Mouse (Mus musculus): Measurements from ENCODE around the gene Rtp1. TPM values are rescaled to one million over a fixed set of nuclear protein-coding genes. Genes with fewer than 3 reads are reported as not detected.

Rtp1 gene
- polyA plus RNA-seq, 1 experiment from 2014 or later: not detected

- DNase-seq (ENCODE audit: low spot score): no peak
Measured at GRCm38 (mm10) chr16:23454376-23454775, 25.4 kb downstream of the Rtp1 start.

- DNase-seq (ENCODE audit: low spot score): no peak
Measured at GRCm38 (mm10) chr16:23456534-23456933, 27.6 kb downstream of the Rtp1 start.

GRCm38 (mm10) chr16:23457338-23457737 lies 28.4 kb downstream of the Rtp1 start:
- peak; percentile 32 for DNase-seq (ENCODE audit: low spot score)

- DNase-seq (ENCODE audit: low spot score): no peak
Measured at GRCm38 (mm10) chr16:23458906-23459588, 30.1 kb downstream of the Rtp1 start.

GRCm38 (mm10) chr16:23463671-23464347 lies 34.9 kb downstream of the Rtp1 start:
- no peak for DNase-seq (ENCODE audit: low spot score)

DNA sequence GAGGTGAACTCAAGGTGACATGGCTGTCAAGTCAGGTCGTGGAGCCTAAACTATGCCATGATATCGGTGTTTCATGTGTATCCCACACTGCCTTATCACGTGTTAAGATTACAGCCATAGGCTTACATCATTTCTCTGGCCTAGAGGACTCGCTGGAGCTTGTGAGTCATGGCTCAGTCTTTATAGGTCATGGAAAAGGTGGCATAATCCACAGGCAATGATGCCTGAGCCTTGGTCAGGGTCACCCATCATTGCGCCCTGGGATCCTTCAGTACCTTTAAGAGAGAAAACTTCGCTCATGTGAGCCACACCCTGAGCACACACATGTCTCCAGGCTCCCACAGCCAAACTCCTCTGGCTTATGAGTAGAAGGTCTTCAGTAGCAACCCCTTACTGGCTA lies 42.6 kb downstream of the Rtp1 start:
- no peak for DNase-seq (ENCODE audit: low spot score)

- no peak for DNase-seq (ENCODE audit: low spot score)
Measured at GRCm38 (mm10) chr16:23472046-23472445, 43.1 kb downstream of the Rtp1 start.

DNA sequence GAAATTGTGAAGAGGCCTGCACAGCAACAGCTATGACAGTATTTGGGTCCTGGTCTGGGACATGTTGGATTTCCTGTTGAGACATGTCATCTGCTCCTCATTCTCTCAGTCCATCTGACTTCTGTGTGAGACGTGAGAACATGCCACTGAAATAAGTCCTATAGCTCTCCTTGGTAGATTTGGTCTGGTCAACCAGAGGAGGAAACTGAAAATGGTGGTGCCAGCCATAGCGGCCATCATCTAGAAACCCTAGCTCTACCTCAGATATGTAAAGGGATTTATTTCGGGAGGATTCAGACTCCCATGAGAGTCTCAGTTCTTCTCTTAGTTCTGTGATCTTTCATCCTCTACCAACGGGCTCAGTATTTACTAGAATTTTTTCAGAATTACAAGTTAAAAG lies 46.7 kb downstream of the Rtp1 start:
- no peak for DNase-seq (ENCODE audit: low spot score)

- no peak for DNase-seq (ENCODE audit: low spot score)
Measured at GRCm38 (mm10) chr16:23476598-23476997, 47.7 kb downstream of the Rtp1 start.

DNA sequence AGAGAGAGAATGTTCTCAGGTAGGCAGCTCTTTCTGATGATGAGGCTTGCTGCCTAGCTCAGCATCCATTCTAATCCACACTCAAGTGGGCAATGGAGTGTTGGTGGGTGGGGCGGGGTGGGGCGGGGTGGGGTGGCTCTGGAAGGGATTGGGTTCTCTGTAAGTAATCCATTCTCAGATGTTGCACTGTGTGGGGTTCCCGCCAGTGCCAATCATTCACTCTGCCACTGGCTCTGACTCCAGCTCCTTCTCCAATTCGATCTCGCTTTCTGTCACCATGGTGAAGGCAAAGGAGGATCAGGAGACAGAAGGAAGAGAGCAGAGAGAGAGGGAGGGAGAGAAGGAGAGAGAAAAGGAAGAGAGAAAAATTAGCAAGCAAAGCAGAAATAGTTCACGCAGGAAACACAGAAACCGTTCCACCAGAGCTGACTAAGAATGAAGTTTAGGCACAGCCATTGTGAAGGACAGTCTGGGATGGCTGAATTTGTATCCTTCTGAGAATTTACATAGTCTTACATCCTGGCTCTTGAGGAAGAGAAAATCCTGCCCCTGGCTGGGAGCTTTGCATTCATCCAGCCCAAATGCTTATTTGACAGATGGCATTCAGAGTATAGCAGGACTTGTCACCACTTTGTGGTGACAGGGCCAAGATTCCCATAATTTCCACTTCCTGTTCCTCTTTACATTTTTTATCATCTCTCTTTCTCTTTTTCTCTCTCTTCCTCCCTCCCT lies 51.1 kb downstream of the Rtp1 start:
- no peak for DNase-seq (ENCODE audit: low spot score)

DNA sequence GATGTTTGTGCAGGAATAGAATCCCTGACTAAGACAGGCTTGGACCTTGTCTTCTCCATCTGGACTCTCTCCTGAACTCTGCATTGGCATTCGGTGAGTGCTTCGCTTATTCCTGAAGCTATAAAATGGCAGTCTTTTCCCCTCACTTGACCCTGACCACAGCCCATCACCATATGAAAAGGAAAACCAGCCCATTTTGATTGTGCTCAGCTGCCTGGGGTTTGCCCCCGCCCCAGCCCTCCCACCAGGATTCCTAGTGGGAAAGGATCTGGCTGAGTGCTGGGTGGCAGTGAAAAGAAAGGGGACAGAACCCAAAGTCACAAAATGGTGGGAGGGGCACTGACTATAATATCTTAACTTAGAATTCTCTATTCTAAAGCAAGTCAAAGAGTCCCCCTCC lies 53.3 kb downstream of the Rtp1 start:
- no peak for DNase-seq (ENCODE audit: low spot score)

DNA sequence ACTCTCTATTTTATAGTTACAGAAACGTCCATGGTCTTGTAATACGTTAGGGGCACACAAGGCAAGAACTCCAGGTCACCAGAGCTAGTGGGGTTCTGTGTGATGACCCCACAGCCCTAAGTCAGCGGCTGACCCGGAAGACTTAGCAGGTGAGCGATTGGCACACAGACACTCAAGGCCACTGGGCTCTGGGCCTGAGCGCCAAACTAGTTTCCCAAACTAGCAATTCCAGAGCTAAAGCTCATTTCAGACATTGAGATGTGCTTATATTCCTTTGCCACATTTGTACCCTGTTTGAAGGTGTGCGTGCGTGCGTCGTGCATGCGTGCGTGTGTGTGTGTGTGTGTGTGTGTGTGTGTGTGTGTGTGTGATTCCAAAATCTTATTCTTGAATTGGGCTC lies 53.9 kb downstream of the Rtp1 start:
- no peak for DNase-seq (ENCODE audit: low spot score)

DNA sequence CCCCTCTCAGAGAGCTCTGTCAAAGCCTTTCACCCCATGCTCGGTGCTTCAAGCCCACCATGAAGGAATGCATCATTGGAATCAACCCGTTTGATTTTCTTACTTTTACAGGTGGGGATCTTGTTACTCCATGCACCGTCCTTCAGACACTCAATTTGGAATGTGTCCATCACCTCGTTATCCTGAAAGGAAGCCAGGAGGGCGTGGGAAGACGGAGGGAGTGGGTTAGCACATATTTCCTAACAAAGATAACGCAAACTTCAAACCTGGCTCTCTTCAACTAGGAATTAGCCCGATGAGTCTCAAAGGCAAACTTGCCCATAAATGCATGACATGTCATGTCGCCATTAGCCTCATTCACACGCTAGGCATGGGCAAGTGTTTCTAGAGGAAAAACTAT lies 54.4 kb downstream of the Rtp1 start:
- no peak for DNase-seq (ENCODE audit: low spot score)

Other genes with a start within 250 kb of the Rtp1 start
- 37.9 and 42.2 TPM in 2 replicates for gene St6gal1, start 204.4 kb upstream of the Rtp1 start, polyA plus RNA-seq (2015; fragmentation: Nextera tagmentation; extraction: Ambion mirVana)
- 69.8 and 76.3 TPM in 2 replicates for gene Rtp4, start 91.2 kb downstream of the Rtp1 start, polyA plus RNA-seq (2015; fragmentation: Nextera tagmentation; extraction: Ambion mirVana)
- 0.17 and 0.26 TPM in 2 replicates for gene Masp1, start 91.7 kb downstream of the Rtp1 start, polyA plus RNA-seq (2015; fragmentation: Nextera tagmentation; extraction: Ambion mirVana)